Mouse (Mus musculus): ENCODE data around the gene Plcb4.

Plcb4 gene

GRCm38 (mm10) chr2:135658486-135659390 lies at the start of gene Plcb4:
Gene Plcb4, plus strand, starts transcription at chr2:135659011.
- DNase-seq (ENCODE audit: low spot score), result peak; percentile 74

- no peak for DNase-seq (ENCODE audit: low spot score)
Observed at GRCm38 (mm10) chr2:135614651-135615261, 44.1 kb upstream of the Plcb4 start.

GRCm38 (mm10) chr2:135616090-135616489 lies 42.7 kb upstream of the Plcb4 start:
- DNase-seq (ENCODE audit: low spot score), result no peak

- no peak for DNase-seq (ENCODE audit: low spot score)
Observed at GRCm38 (mm10) chr2:135618551-135618950, 40.3 kb upstream of the Plcb4 start.

- DNase-seq (ENCODE audit: low spot score), result no peak
Observed at GRCm38 (mm10) chr2:135619956-135620355, 38.9 kb upstream of the Plcb4 start.

GRCm38 (mm10) chr2:135627821-135628220 lies 31.0 kb upstream of the Plcb4 start:
- DNase-seq (ENCODE audit: low spot score), result no peak

DNA sequence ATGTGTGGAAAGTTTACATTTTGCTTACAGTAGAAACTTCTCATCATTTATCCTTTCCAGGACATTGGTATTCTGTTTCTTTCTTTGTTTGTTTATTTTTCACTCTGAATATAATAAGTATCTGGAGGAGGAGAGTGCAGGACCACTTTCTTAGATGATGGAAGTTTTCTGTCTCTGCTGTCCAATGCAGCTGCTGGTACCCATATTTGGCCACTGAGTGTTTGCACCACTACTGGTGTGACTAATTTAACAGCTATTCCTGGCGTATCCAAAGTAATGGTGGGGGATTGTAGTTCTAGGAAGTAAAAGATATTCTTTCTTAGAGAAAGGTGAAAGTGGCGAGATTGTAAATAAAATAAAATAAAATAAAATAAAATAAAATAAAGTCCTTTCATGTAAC lies 21.6 kb upstream of the Plcb4 start:
- DNase-seq (ENCODE audit: low spot score), result no peak

DNA sequence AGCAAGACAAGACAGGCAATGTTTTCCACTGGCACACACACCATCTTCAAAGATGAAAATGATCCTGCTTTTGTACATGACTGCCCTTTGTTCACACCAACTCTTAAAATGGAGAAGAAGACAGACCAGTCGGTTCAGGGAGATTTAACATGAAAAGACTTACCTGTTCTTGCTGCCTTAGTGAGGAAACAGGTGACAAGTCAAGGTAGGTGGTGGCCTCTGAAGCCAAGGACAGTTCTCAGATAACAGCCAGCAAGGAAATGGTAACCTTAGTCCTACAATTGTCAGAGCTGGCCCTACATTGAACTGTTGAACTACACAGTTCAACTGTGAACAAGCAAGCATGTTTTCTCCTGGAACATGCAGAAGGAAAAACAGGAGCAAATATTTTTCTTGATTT lies 17.8 kb upstream of the Plcb4 start:
- DNase-seq (ENCODE audit: low spot score), result no peak

DNA sequence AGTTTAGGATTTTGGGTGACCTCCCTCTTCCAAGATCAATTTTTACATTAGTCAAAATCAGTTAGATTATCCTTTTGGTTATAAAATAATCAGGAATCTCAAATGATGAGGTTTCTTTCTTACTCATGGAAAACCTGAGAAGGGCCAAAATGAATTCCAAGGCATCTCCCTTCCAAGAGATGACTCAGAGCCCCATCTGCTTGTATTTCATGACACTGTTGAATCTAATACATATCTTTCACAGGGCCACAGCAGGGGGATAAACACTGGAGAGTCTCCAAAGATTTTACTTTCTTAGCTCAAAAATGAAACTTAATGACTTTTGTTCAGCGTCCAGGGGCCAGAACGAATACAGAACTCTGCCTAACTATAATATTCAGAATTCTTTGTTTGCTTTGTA lies 17.2 kb upstream of the Plcb4 start:
- no peak for DNase-seq (ENCODE audit: low spot score)

- DNase-seq (ENCODE audit: low spot score), result no peak
Observed at GRCm38 (mm10) chr2:135646226-135646625, 12.6 kb upstream of the Plcb4 start.

GRCm38 (mm10) chr2:135646654-135647053 lies 12.2 kb upstream of the Plcb4 start:
- DNase-seq (ENCODE audit: low spot score), result no peak

DNA sequence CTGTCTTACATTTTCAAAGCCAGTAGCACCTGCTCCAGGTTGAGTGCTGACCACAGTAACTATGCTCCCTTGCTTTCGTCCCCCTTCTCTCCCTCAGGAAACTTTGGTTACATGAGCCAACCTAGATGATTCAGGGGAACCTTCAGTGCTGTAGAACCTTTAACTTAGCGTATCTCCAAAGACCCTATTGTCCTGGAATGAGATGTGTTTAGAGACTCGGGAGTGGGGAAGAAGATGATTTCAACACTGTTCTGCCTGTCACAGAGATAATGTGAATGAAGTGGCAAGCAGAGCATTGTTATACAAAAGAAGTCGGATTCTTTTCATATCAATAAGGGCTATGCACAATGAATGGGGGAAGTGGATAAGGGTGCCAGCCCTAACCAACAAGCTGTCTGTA lies 10.8 kb upstream of the Plcb4 start:
- no peak for DNase-seq (ENCODE audit: low spot score)

GRCm38 (mm10) chr2:135650885-135651284 lies 7.9 kb upstream of the Plcb4 start:
- no peak for DNase-seq (ENCODE audit: low spot score)

- no peak for DNase-seq (ENCODE audit: low spot score)
Observed at GRCm38 (mm10) chr2:135652040-135652439, 6.8 kb upstream of the Plcb4 start.

GRCm38 (mm10) chr2:135652451-135652850 lies 6.4 kb upstream of the Plcb4 start:
- DNase-seq (ENCODE audit: low spot score), result no peak

DNA sequence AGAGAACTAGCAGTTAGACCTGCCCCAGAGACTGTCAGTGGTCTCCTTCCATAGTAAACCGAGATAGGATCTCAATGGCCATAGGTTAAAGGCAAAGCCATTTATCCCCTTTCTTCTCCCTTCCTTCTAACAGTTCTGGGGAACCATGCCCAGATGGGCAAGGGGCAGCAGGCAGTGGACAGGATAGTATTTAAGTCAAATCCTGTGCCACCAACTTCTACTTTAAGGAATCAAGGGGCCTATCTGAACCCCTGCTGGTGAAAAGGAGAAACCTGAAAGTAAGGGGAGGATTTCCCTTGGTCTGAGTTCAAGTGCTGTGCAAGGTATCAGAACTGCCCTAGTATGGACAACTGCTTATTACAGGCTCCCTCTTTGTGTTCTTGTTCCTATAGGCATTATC lies 2.9 kb upstream of the Plcb4 start:
- DNase-seq (ENCODE audit: low spot score), result no peak

GRCm38 (mm10) chr2:135656586-135656985 lies 2.2 kb upstream of the Plcb4 start:
- DNase-seq (ENCODE audit: low spot score), result no peak

DNA sequence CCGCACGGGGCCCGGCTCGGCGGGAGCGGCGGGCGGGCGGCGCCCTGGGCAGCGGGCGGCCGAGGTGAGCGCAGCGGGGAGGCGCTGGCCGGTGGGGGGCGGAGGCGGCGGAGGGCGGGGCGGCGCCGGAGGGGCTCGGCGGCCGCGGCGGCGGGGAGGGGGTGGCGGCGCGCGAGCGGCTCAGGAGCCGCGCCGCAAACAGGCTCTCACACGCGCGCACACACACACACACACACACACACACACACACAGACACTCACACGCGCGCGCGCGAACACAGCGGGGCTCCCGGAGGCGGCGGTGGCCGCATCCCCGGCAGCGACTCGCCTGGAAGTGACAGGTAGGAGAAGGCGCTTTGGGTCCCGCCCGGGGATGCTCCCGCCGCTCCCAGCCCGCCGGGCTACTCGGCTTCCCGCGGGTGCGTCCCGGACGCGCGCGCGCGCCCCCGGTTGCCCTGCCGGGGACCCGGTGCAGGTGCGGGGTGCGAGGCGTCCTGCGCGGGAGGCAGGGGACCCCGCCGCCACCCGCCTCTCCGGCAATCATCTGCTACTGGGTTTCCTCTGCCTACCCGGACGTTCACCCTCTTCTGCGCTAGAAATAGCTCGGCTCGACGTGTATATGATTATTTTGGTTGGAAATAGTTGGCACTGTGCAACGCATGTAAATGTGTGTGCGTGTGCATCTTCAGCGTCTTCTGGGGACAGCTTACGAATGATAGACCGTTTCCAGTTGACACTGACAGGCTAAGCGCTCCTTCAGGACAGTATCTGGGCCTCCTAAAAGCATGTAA lies 775 bp downstream of the Plcb4 start:
- peak; percentile 58 for DNase-seq (ENCODE audit: low spot score)

DNA sequence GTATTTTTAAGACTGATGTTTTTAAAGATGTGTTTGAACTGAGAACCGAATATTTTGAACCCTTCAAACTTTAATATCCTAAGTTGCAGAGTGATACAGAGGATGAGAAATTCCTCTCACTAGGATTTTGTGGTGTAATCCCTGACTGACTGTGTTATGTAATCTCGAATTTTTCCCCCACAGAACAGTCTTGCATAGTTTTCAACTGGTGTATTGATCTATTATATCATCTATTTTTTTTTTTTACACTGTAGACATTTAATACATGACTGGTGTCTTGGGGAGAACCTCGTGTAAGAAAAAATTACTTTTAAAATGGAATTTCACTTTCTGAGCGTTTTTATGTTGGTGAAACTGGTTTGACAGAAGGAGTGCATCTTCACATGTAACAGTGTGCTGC lies 2.0 kb downstream of the Plcb4 start:
- no peak for DNase-seq (ENCODE audit: low spot score)

DNA sequence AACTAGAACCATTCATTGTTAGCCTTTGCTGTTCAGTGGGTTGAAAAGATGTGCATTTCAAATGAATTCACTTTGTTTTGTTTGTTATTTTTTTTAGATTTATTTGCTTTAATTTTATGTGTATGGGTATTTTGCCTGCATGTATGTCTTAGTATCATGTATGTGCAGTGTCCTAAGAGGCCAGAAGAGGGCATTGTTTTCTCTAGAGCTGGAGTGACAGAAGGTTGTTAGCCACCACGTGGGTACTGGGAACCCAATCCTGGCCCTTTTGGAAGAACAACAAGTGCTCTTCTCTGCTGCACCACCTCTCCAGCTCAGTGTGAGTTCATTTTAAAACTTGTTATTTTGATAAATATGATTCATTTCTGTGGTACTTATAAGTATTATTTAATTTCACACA lies 5.0 kb downstream of the Plcb4 start:
- DNase-seq (ENCODE audit: low spot score), result no peak

- DNase-seq (ENCODE audit: low spot score), result no peak
Observed at GRCm38 (mm10) chr2:135667496-135667895, 8.7 kb downstream of the Plcb4 start.

DNA sequence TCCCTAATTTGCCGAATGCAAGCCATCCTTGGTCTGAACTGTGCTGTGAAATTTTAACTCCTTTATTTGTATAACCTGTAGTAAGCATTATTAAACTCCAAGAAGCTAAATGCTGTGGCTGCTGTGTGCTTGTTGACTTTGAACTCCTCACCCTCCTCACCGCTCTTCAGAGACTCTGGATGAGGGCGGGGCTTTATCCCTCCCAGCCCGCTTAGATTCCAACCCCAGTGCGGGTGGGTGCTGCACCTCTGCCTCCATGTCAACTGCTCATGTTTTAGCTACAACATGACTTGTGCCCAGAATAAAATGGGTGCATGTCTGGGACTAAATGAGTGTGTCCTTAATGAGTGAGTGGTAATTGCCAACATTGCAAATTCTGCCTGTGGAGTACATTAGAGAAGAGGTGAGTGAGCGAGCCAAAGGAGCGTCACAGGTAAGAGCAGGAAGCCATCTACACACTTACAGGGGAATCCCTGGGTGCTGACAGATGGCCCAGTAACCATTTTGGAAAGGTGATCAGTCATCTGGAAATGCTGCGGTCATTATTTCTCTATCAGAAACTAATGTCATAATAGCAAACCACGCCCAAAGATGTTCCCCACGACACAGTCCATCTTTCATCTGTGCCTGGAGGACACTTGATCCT lies 13.8 kb downstream of the Plcb4 start:
- no peak for DNase-seq (ENCODE audit: low spot score)

Data from urinary bladder, postnatal 25 days (tissue).